Mouse (Mus musculus): ENCODE data around the gene Mettl24.

DNA sequence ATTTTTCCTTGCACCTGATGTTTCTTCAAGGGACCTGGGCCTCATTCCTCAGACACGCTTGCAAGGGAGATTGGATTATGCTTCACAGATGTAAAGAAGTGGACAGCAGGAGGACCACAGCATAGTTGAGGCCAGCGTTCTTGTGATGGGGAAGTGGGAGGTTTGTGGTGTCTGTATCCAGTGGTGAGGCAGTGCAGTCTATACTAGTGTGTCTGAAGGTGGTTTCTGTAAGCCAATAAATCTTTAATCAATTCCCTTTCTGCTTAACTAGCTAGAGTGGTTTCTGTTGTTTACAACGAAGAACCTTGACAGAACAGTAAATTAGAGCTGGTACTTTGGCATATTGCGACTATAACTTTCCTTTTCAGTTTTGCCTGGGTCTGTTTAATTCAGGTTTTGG is 15.6 kb downstream of the Mettl24 start:
- TF ChIP-seq CTCF (IDR thresholded peaks at IDR 0.05; ENCODE audit: borderline replicate concordance, insufficient read depth, low read depth, low read length) (no peak), POLR2A (IDR thresholded peaks at IDR 0.05; ENCODE audit: borderline replicate concordance, insufficient read depth, low read length) (no peak)

Measured in cerebellum, adult 2 months (tissue).